Mouse (Mus musculus) lung, adult 2 months (tissue): ENCODE data around the gene Gm4559. TPM values are rescaled to one million over a fixed set of nuclear protein-coding genes. Genes with fewer than 3 reads are reported as not detected.
"Not testable (repeated sequence)": the region's sequence is repeated elsewhere in the genome, so short reads cannot be mapped to it uniquely, and the experiment has no call there.

ENCODE experiments used
- DNase-seq: peaks from one replicate; pipeline ENCODE4 v3.0.0; 2022
- H3K4me1 ChIP-seq: fragments of 200-500 bp; 2 replicates; pipeline ENCODE4 v1.6.1; 2011; ENCODE audit warnings: low read length; ENCODE audit not compliant: control insufficient read depth, insufficient read depth
- H3K4me3 ChIP-seq: fragments of 200-500 bp; replicated peaks from 2 replicates; pipeline ENCODE3; 2011; ENCODE audit warnings: low read depth, mild to moderate bottlenecking, control low read depth, low read length; ENCODE audit errors: extremely low read depth
- CTCF ChIP-seq: fragments of 200-500 bp; IDR thresholded peaks from 2 replicates; pipeline ENCODE4 v1.5.1; 2011; ENCODE audit warnings: mild to moderate bottlenecking, low read length, control low read depth; ENCODE audit not compliant: insufficient read depth
- POLR2A ChIP-seq: fragments of 200-500 bp; IDR thresholded peaks from 2 replicates; pipeline ENCODE4 v1.6.1; 2011; ENCODE audit warnings: low read depth, mild to moderate bottlenecking, control low read depth, low read length, borderline replicate concordance; ENCODE audit errors: extremely low read depth
- WGBS: fragments of 180-500 bp; shearing (Covaris S2); methylation state at CpG from one replicate; pipeline ENCODE4 v1.1.7; 2018; 5-methylcytosine and 5-hydroxymethylcytosine counted together
- polyA plus RNA-seq: library from polyadenylated mRNA; depleted of rRNA; stranded (reverse); fragments of >200 nt; gene quantifications from 2 replicates; pipeline ENCODE4 v1.2.3, GENCODE M21; 2012; rRNA removed

The Gm4559 gene
- polyA plus RNA-seq = not detected in 2 replicates

DNA sequence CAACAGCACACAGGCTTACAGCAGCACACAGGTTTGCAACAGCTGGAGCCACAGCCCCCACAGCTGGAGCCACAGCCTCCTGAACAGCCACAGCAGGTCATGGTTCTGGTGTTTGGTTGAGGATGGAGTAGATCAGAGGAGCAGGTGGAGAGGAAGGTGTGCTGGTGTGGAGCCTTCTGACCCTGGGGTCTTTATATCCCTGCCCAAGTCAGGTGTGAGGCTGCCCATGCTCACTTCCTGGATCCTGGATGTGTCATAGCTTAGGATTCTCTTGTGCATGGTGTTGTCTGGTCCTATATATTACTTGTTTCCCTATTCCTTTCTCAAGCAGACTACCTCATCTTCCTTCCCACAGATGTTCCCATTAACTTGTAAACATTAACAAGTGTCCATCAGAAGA lies at the start of gene Gm4559:
Gene Gm4559, minus strand, starts transcription at position 101 of the 400 bp plus-strand sequence.
- not testable (repeated sequence) for H3K4me3 ChIP-seq, DNase-seq, H3K4me1 ChIP-seq

- WGBS = 75% methylated on average over 12 of the region's 12 CpGs
- Histone ChIP-seq H3K4me3 (no peak overlapping the region), H3K4me1 (no peaks in the 10 kb centered on the region)
- no peak for DNase-seq
- no peak for TF ChIP-seq POLR2A
- no peak for TF ChIP-seq CTCF
These were observed 49.4 kb upstream of the Gm4559 start for GRCm38 (mm10) chr7:142323396-142324117.

DNA sequence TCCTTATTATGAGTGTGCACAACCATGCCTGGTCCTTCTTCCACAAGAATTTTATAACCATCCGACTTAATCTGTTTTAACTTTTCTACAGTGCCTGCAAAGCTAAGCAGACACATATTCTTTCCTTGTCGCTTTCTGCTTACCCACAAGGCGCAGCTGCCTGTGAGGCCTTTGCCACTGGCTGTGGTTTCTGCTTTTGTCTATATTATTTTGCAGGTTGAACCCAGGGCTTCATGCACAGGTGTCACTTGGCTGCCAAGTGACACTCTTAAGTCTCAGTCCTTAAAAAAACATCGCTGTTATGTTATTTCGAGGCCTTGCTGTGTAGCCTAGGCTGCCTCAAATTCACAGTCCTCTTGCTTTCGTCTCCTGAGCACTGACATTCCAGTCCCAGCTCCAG lies 48.5 kb upstream of the Gm4559 start:
- no peak for TF ChIP-seq CTCF
- no peak for TF ChIP-seq POLR2A
- no peak for DNase-seq
- H3K4me3 ChIP-seq = no peak overlapping the region
- 86% methylated on average over 6 of the region's 6 CpGs for WGBS
- no peaks in the 10 kb centered on the region for H3K4me1 ChIP-seq

GRCm38 (mm10) chr7:142321637-142322306 lies 47.6 kb upstream of the Gm4559 start:
- H3K4me3 ChIP-seq, DNase-seq, H3K4me1 ChIP-seq: not testable (repeated sequence)
- 86% methylated on average over 7 of the region's 10 CpGs for WGBS

GRCm38 (mm10) chr7:142320906-142321305 lies 46.7 kb upstream of the Gm4559 start:
- no peaks in the 10 kb centered on the region for H3K4me1 ChIP-seq
- 39% methylated on average over 2 of the region's 2 CpGs for WGBS
- DNase-seq = no peak
- TF ChIP-seq CTCF (no peak), POLR2A (no peak)
- H3K4me3 ChIP-seq = no peak overlapping the region

DNA sequence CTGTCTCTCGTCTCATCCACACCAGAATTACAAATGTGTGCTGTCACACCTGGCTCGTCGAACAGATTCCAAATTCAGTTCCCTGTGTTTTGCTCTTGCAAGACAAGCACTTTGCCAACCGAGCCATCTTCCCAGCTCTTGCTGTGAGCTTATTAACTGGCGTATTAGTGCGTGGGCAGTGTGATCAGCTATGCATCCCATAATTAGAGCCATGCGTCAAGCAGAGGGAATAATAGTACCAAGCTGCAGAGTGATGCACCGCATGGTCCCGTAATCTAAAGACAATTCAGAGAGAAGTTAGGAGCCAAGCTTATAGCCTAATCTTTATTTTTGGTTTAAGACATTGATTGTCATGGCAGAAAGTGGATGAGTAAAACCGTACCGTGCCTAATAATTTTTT lies 45.0 kb upstream of the Gm4559 start:
- 89% methylated on average over 11 of the region's 11 CpGs for WGBS
- H3K4me1 ChIP-seq = no peaks in the 10 kb centered on the region

GRCm38 (mm10) chr7:142317216-142317615 lies 43.1 kb upstream of the Gm4559 start:
- TF ChIP-seq CTCF = no peak
- TF ChIP-seq POLR2A = no peak

More for the DNA sequence above, 45.0 kb upstream of the Gm4559 start:
- H3K4me3 ChIP-seq = no peak overlapping the region
- TF ChIP-seq POLR2A = no peak
- no peak for TF ChIP-seq CTCF
- no peak for DNase-seq

DNA sequence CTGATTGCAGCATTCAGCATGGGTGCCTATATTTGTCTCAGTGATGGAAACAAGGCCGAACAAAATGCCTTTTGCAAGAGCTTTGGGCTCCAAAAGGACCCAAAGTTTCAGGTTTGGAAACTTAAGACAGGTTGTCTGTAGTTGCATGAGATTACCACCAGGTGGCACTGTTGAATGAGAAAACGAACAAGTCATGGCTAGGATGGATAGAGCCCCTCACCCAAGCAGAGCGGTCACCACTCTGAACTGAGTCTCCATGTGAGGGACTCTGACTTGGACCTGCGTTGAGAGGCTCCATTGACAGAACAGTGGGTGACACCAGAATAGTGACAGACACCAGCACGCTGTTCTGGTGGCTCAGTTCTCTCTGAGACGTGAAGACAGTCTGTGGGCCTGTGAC lies 42.4 kb upstream of the Gm4559 start:
- DNase-seq = peak; percentile 29
- Histone ChIP-seq H3K4me3 (no peak overlapping the region), H3K4me1 (no peaks in the 10 kb centered on the region)
- TF ChIP-seq POLR2A (no peak), CTCF (peak; percentile 55)
- WGBS = 28% methylated on average over 6 of the region's 6 CpGs

More at GRCm38 (mm10) chr7:142317216-142317615, 43.1 kb upstream of the Gm4559 start:
- DNase-seq = no peak
- 77% methylated on average over 5 of the region's 5 CpGs for WGBS
- no peaks in the 10 kb centered on the region for H3K4me1 ChIP-seq
- no peak overlapping the region for H3K4me3 ChIP-seq

GRCm38 (mm10) chr7:142314600-142315285 lies 40.6 kb upstream of the Gm4559 start:
- no peaks in the 10 kb centered on the region for H3K4me1 ChIP-seq
- WGBS = 50% methylated on average over 5 of the region's 5 CpGs
- no peak for DNase-seq
- H3K4me3 ChIP-seq = no peak overlapping the region
- TF ChIP-seq CTCF = no peak
- no peak for TF ChIP-seq POLR2A

- 96% methylated on average over 1 of the region's 1 CpGs for WGBS
- not testable (repeated sequence) for H3K4me3 ChIP-seq, H3K4me1 ChIP-seq, DNase-seq
These were observed 29.8 kb upstream of the Gm4559 start for GRCm38 (mm10) chr7:142303929-142304328.
